Mouse (Mus musculus) layer of hippocampus, postnatal 14 days (tissue): ENCODE measurements at regions not wholly inside any gene's neighbourhood (a gene's known extent, or its start where the extent isn't known, plus 50 kb on each side); places are given as distances from the start of the nearest gene placed in this dataset.

Experiments
- DNase-seq, 2 experiments: peaks; one replicate each; pipeline ENCODE4 v3.0.0; 2021 to 2022; ENCODE audit warnings: low spot score in 2 of 2, mixed read lengths in 1 of 2

GRCm38 (mm10) chr5:118421884-118422821, 138.3 kb upstream of the Med13l start:
- DNase-seq: peak; percentile 74 to 90

- DNase-seq: no peak
These were observed 136.3 kb upstream of the Med13l start for GRCm38 (mm10) chr5:118424177-118424576.

DNA sequence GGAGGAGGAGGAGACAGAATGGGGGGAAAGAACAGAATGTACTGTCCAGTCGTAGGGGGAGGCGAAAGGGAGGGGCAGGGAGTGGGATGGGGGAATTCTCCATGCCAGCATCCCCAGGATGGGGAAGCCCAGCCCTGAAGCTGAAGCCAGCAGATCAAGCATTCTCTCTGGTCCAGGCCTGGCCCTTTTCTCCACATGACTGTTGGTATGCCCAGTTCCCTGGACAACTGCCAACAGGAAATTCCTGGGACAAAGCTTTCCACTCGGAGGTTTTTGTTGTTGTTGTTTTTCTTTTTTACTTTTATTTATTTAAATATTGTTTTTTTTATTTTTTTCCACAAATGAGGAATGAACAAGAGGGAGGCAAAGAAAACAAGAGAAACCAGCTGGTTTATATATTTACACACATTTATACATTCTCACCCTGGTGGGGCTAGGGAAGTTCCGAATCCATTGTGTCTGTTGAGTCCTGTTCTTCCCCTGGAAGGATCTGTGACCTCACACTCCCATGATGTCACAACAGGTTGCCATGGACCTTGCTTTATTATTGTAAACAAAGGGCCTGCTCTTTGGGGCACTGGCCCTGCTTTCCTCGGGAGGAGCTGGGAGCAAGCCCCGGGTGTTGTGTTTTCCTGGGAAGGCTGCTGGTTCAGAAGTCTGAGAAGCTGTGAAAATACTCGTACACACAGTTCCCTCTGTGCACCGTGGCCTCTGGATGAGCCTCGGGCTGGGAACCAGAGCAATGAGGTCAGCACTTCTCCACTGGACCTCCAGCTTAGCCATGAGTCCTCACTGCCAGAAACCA, 135.5 kb upstream of the Med13l start:
- DNase-seq: peak in 1 of 2 experiments; percentile 62

DNA sequence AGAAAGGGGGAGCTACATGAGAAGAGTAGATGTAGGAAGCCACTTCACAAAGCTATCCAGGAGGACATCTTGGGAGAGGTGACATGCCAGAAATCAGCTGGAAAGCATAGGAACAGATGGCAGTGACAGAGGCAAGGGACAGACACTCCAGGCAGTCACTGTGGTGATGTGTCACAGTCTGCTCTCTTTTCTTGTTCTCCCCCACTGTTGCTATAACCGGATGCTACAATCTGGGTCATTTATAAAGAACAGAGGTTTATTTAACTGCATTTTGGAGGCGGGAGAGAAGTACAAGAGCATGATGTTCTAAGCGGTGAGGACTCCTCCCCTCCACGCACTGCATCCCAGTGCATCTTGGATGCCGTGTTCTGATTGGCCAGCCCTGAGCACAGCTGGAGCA, 133.8 kb upstream of the Med13l start:
- peak in 1 of 2 experiments; percentile 33 for DNase-seq

- DNase-seq: no peak
These were observed 132.0 kb upstream of the Med13l start for GRCm38 (mm10) chr5:118428323-118429095.

- no peak for DNase-seq
These were observed 126.9 kb upstream of the Med13l start for GRCm38 (mm10) chr5:118433599-118433998.

- DNase-seq: no peak
These were observed 125.5 kb upstream of the Med13l start for GRCm38 (mm10) chr5:118434718-118435555.

DNA sequence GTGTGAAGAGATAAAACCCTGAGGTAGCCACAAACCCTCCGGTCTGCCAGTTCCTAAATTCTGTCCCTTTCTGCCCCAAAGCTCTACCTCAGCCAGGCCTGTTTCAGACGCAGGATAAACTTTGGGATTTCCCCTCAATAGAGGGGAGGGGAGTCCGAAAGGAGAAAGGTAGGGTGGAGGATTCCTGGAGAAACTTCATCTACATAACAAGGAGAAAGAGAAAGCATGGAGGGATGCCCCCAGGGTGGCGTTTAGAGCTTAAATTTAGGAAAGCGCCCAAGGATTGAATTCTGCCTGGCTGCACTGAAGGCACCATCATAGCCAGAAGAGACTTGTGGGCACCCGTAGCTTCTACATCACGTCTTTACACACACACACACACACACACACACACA, 124.9 kb upstream of the Med13l start:
- DNase-seq: no peak

- DNase-seq: no peak
These were observed 124.4 kb upstream of the Med13l start for GRCm38 (mm10) chr5:118436035-118436434.

DNA sequence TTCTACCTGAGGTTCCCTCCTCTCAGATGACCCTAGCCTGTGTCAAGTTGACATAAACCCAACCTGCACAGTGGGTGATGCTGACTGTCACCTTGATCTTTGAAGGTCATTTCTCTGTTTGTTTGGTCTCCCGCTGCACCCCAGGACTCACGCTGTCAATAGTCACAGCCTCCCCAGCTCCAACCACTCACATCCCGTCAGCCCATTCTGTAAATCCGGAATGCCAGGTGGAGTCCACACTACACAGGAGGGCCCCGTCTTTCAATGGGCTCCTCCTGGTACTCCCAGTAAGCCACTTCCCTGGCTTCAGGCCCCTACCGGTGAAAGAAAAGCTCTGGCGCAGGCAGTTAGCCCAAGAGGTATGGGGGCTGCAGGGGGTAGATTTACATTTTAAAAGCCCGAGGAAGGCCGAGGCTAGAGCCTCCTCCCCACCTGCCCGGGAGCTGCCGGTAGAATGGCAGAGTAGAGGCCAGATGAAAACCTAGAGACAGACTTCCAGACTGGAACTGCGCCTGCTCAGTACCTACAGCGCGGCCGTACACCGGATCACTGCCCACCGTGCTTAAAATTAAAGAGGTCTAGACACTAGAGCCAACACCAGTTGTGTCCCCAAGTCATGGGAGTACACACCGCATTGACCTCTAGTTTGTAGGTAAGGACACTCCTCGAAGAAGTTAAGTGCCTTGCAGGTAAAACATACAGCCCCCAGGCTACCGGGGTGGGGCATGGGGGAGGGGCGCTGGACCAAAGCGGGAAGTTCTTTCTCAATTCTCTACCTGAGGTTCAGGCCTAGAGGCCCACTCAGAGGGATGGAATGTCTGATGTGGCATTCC, 123.8 kb upstream of the Med13l start:
- no peak for DNase-seq

DNA sequence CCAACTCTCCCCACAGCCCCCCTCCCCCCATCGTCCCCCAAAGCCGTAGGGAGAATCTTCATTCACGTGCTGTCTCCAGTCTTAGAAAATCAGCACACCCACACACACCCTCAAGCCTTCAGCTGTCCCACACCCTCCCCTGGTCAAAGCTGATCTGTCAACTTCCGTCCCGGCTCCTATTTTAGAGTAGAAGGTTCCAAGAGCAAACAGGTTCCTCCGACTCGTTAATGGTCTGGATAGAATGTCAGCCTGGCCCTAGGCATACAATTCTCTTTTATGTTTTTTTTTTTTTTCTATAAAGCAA, 123.2 kb upstream of the Med13l start:
- DNase-seq: no peak

GRCm38 (mm10) chr5:118438016-118438415, 122.5 kb upstream of the Med13l start:
- no peak for DNase-seq

DNA sequence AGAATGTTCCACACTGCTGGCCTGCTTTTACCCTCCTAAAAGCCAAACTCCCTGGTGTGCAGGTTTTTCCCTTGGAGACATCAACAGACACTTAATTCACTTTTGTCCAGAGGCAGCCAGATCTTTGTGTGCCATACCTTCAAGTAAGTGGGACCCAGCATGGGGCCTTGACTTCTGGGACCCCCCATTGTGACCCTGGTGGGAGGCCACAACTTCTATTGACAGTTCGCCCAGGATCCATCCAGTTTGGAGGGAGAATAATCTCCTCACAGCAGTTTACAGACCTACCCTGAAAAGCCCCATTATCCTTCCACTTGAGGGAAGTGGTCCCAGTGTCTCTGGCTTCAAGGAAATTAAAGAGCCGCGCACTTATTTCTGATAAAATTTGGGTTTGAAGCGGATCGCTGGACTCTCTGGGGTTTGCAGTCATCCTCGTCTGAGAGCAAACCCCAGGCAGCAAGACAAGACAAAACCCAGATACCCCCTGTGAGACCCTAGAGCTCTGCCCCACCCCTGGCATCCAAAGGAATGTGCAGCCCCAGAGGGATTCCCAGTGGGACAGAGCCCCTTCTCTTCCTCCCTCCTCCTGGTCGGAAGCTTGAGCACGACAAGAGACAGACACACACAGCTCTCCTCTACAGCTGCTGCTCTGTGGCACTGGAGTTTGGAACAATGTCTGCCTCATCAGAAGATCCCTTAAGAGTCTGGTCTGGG, 115.8 kb upstream of the Med13l start:
- no peak for DNase-seq

- DNase-seq: no peak
These were observed 115.1 kb upstream of the Med13l start for GRCm38 (mm10) chr5:118445252-118445987.

DNA sequence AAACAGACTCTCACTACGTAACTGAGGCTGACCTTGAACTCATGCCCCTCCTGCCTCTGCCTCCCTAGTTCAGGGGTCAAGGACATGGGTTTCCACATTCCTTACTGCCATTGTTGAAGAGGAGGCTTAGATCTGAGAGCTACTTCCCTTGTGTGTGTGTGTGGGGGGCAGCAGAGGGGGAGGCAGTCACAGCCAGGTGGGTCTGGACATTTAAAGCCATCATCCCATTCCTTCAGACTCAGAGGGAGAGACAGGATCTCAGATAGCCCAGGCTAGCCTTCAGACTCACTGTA, 114.5 kb upstream of the Med13l start:
- DNase-seq: no peak

GRCm38 (mm10) chr5:118446878-118447277, 113.6 kb upstream of the Med13l start:
- DNase-seq: no peak

GRCm38 (mm10) chr5:118447366-118447765, 113.1 kb upstream of the Med13l start:
- no peak for DNase-seq

GRCm38 (mm10) chr5:118448884-118449515, 111.5 kb upstream of the Med13l start:
- no peak for DNase-seq
